In genomic region chr2:145903061-145903901, GRCm38 (mm10) we compare ENCODE assay signal across 8 mouse cellular contexts. TPM values are rescaled to one million over a fixed set of nuclear protein-coding genes. Genes with fewer than 3 reads are reported as not detected.
DNase-seq lines count a peak whose midpoint lies in the region; ATAC-seq and TF ChIP-seq lines count a peak whose summit lies in the region.

No protein-coding gene starts in this region.

- peak; percentile 93 for ATAC-seq in heart, embryonic 15.5 days (replicated peaks; ENCODE audit: insufficient number of reproducible peaks, insufficient read depth, low FRiP score, low read depth)
- ATAC-seq in liver, embryonic 13.5 days (ENCODE audit: low read depth) = peak; percentile 95
- ATAC-seq in stomach, embryonic 14.5 days (ENCODE audit: insufficient number of reproducible peaks, insufficient read depth, low FRiP score, low read depth) = peak; percentile 96

- peak; percentile 88 for TF ChIP-seq POLR2A in CH12.LX (IDR thresholded peaks at IDR 0.05; ENCODE audit: low read depth, low read length)

- peak overlapping the region; percentile 85 to 97 (median 94) for H3K4me3 ChIP-seq in CH12.LX (replicated peaks in 1 of 3; ENCODE audit: low read depth in 2 of 3, low read length in 2 of 3, poor library complexity in 1 of 3)
- H3K4me3 ChIP-seq in forebrain, embryonic 10.5 days = peak overlapping the region; percentile 79
- peak overlapping the region; percentile 91 for H3K4me3 ChIP-seq in heart, embryonic 15.5 days
- H3K4me3 ChIP-seq in liver, embryonic 13.5 days (replicated peaks) = peak overlapping the region; percentile 96
- peak overlapping the region; percentile 94 for H3K4me3 ChIP-seq in stomach, embryonic 14.5 days (ENCODE audit: low read depth, low read length)

- peaks cover 8 to 19% of the 10 kb centered on the region in 2 experiments for H3K36me3 ChIP-seq in CH12.LX (replicated peaks in 1 of 2; ENCODE audit: control insufficient read depth in 1 of 2, insufficient read depth in 1 of 2, low read length in 1 of 2)
- peaks cover 23% of the 10 kb centered on the region for H3K36me3 ChIP-seq in forebrain, embryonic 10.5 days (replicated peaks)
- no peaks in the 10 kb centered on the region for H3K36me3 ChIP-seq in heart, embryonic 15.5 days
- peaks cover 7% of the 10 kb centered on the region; the same call in 1 of the 2 replicates for H3K36me3 ChIP-seq in liver, embryonic 13.5 days
- no peaks in the 10 kb centered on the region; the same call in 1 of the 2 replicates for H3K36me3 ChIP-seq in stomach, embryonic 14.5 days (ENCODE audit: control insufficient read depth, insufficient read depth, low read length)

- TF ChIP-seq EP300 in CH12.LX (IDR thresholded peaks at IDR 0.05; ENCODE audit: low read length) = no peak

- dilution Hi-C loops in CH12.LX (cut with MboI; ENCODE audit: extremely low pct_ligation_motif_present, extremely low pct_unique_long_range_greater_than_20kb, low sequenced_read_pairs) = no loop called here

- H3K79me2 ChIP-seq in CH12.LX (replicated peaks; ENCODE audit: control insufficient read depth, extremely low read depth, insufficient read depth, poor library complexity, severe bottlenecking) = peaks cover 52% of the 10 kb centered on the region

- no peaks in the 10 kb centered on the region for H3K27me3 ChIP-seq in CH12.LX (replicated peaks)
- no peaks in the 10 kb centered on the region for H3K27me3 ChIP-seq in forebrain, embryonic 10.5 days (ENCODE audit: poor library complexity, severe bottlenecking)
- no peaks in the 10 kb centered on the region for H3K27me3 ChIP-seq in heart, embryonic 15.5 days
- H3K27me3 ChIP-seq in liver, embryonic 13.5 days = no peaks in the 10 kb centered on the region
- no peaks in the 10 kb centered on the region for H3K27me3 ChIP-seq in stomach, embryonic 14.5 days (ENCODE audit: control insufficient read depth, insufficient read depth, low read length)

- H3K27ac ChIP-seq in CH12.LX (ENCODE audit: insufficient read depth, low read depth) = peak overlapping the region; percentile 60
- H3K27ac ChIP-seq in forebrain, embryonic 10.5 days = peak overlapping the region; percentile 93
- peak overlapping the region; percentile 93 for H3K27ac ChIP-seq in heart, embryonic 15.5 days
- peak overlapping the region; percentile 80 for H3K27ac ChIP-seq in liver, embryonic 13.5 days
- peak overlapping the region; percentile 84 for H3K27ac ChIP-seq in stomach, embryonic 14.5 days (ENCODE audit: low read length)

- peak; percentile 34 for TF ChIP-seq RAD21 in CH12.LX (IDR thresholded peaks at IDR 0.05; ENCODE audit: low read depth, low read length)

- peak; percentile 90 for DNase-seq in CH12.LX (ENCODE audit: extremely low read depth)
- peak; percentile 79 for DNase-seq in c-Kit-positive CD71-negative TER-119-negative erythroid progenitor cells, embryonic 14.5 days (ENCODE audit: low read depth)
- DNase-seq in forebrain, embryonic 10.5 days (ENCODE audit: extremely low spot score, low spot score) = peak; percentile 91
- peak; percentile 94 for DNase-seq in kidney, postnatal 14 days
- DNase-seq in liver, embryonic 13.5 days = peak; percentile 77
- DNase-seq in natural killer cell, adult 2 months (ENCODE audit: low spot score in 2 of 2) = peak; percentile 80 to 85

- WGBS in forebrain, embryonic 10.5 days = under 1% methylated on average over 68 of the region's 68 CpGs
- WGBS in heart, embryonic 15.5 days = under 1% methylated on average over 68 of the region's 68 CpGs
- under 1% methylated on average over 68 of the region's 68 CpGs for WGBS in liver, embryonic 13.5 days (ENCODE audit: insufficient replicate concordance)
- under 1% methylated on average over 68 of the region's 68 CpGs for WGBS in stomach, embryonic 14.5 days

- peak overlapping the region; percentile 84 for H3K4me2 ChIP-seq in CH12.LX (ENCODE audit: insufficient read depth, low read depth, poor library complexity, severe bottlenecking)
- peak overlapping the region; percentile 63 for H3K4me2 ChIP-seq in heart, embryonic 15.5 days
- peak overlapping the region; percentile 73 for H3K4me2 ChIP-seq in liver, embryonic 13.5 days
- peak overlapping the region; percentile 42 for H3K4me2 ChIP-seq in stomach, embryonic 14.5 days (replicated peaks; ENCODE audit: low read depth, low read length)

- H3K9ac ChIP-seq in CH12.LX (ENCODE audit: insufficient read depth, low read depth) = peak overlapping the region; percentile 84
- peak overlapping the region; percentile 95 for H3K9ac ChIP-seq in heart, embryonic 15.5 days
- H3K9ac ChIP-seq in liver, embryonic 13.5 days = peak overlapping the region; percentile 90
- H3K9ac ChIP-seq in stomach, embryonic 14.5 days (replicated peaks; ENCODE audit: low read depth, low read length) = peak overlapping the region; percentile 96

- in situ Hi-C loops in CH12.LX (cut with MboI; ENCODE audit: low pct_ligation_motif_present, low pct_unique_long_range_greater_than_20kb, low sequenced_read_pairs) = no loop called here

- peak in 1 of 2 experiments; percentile 67; a peak in 2 of 4 replicates for TF ChIP-seq CTCF in CH12.LX (conservative IDR thresholded peaks at IDR 0.05 in 1 of 2, IDR thresholded peaks at IDR 0.05 in 1 of 2; ENCODE audit: low read depth in 2 of 2, low read length in 2 of 2)

- H3K9me3 ChIP-seq in CH12.LX (replicated peaks; ENCODE audit: low read length) = no peaks in the 10 kb centered on the region
- no peaks in the 10 kb centered on the region for H3K9me3 ChIP-seq in forebrain, embryonic 10.5 days
- H3K9me3 ChIP-seq in heart, embryonic 15.5 days (replicated peaks) = no peaks in the 10 kb centered on the region
- no peaks in the 10 kb centered on the region for H3K9me3 ChIP-seq in liver, embryonic 13.5 days (replicated peaks)
- H3K9me3 ChIP-seq in stomach, embryonic 14.5 days (ENCODE audit: control insufficient read depth, low read depth, low read length) = no peaks in the 10 kb centered on the region

- peaks cover 7 to 52% of the 10 kb centered on the region in 2 experiments for H3K4me1 ChIP-seq in CH12.LX (ENCODE audit: control insufficient read depth in 1 of 2, insufficient read depth in 2 of 2)
- peaks cover 25% of the 10 kb centered on the region for H3K4me1 ChIP-seq in forebrain, embryonic 10.5 days
- H3K4me1 ChIP-seq in heart, embryonic 15.5 days (replicated peaks) = peaks cover 22% of the 10 kb centered on the region
- peaks cover 25% of the 10 kb centered on the region for H3K4me1 ChIP-seq in liver, embryonic 13.5 days (replicated peaks)
- peaks cover 12% of the 10 kb centered on the region; the same call in 1 of the 2 replicates for H3K4me1 ChIP-seq in stomach, embryonic 14.5 days (ENCODE audit: control insufficient read depth, insufficient read depth, low read length)

TF ChIP-seq in CH12.LX, 34 proteins besides CTCF, POLR2A, EP300 and RAD21 (continues in another document):
- TF ChIP-seq ZMIZ1 (IDR thresholded peaks at IDR 0.05; ENCODE audit: low read depth, low read length) (peak; percentile 65; the same call in 1 of the 2 replicates), GABPA (IDR thresholded peaks at IDR 0.05; ENCODE audit: insufficient replicate concordance, low read depth, low read length) (no peak; the same call in 1 of the 2 replicates), ELF1 (IDR thresholded peaks at IDR 0.05; ENCODE audit: low read depth, low read length) (peak; percentile 81), BHLHE40 (IDR thresholded peaks at IDR 0.05; ENCODE audit: low read depth, low read length) (no peak), PAX5 (IDR thresholded peaks at IDR 0.05; ENCODE audit: low read length) (no peak), ZC3H11A (IDR thresholded peaks at IDR 0.05; ENCODE audit: low read depth, low read length) (no peak), MYC (IDR thresholded peaks at IDR 0.05; ENCODE audit: low read depth, low read length) (peak; percentile 69; the same call in 1 of the 2 replicates), JUN (IDR thresholded peaks at IDR 0.05; ENCODE audit: insufficient read depth, low read depth, low read length) (no peak), SIN3A (IDR thresholded peaks at IDR 0.05; ENCODE audit: low read length) (peak; percentile 96), TBP (conservative IDR thresholded peaks at IDR 0.05; ENCODE audit: low read depth, low read length) (peak; percentile 53; the same call in 1 of the 2 replicates), HCFC1 (IDR thresholded peaks at IDR 0.05; ENCODE audit: low read depth, low read length) (peak; percentile 92), NELFE (IDR thresholded peaks at IDR 0.05; ENCODE audit: low read depth, low read length) (peak; percentile 72), ZKSCAN1 (IDR thresholded peaks at IDR 0.05; ENCODE audit: borderline replicate concordance, low read depth, low read length) (no peak), MEF2A (IDR thresholded peaks at IDR 0.05; ENCODE audit: borderline replicate concordance, low read depth, low read length) (peak; percentile 66; the same call in 1 of the 2 replicates)

RNA-seq across cellular contexts. Expression of gene Naa20, which starts 1.4 kb away (rescaled TPM):
- total RNA-seq in CH12.LX (2012; rRNA removed) (79.8 and 102 TPM in 2 replicates), CH12.LX (2014; rRNA removed) (264 and 327 TPM in 2 replicates)
- 121 and 136 TPM in 2 replicates for polyA plus RNA-seq in CH12.LX (2012; ENCODE audit: insufficient read length, low read depth)
- polyA plus RNA-seq in forebrain, embryonic 10.5 days (2016; fragmentation: Nextera tagmentation; extraction: Ambion mirVana) = 155 and 167 TPM in 2 replicates
- 163 and 180 TPM in 2 replicates for polyA plus RNA-seq in heart, embryonic 15.5 days (2015; fragmentation: Nextera tagmentation; extraction: Ambion mirVana)
- polyA plus RNA-seq in liver, embryonic 13.5 days (2015; fragmentation: Nextera tagmentation; extraction: Ambion mirVana) = 76.7 and 82.1 TPM in 2 replicates
- 178 and 195 TPM in 2 replicates for polyA plus RNA-seq in stomach, embryonic 14.5 days (2014; fragmentation: Nextera tagmentation; extraction: Ambion mirVana)

RNA-seq across cellular contexts. Expression of gene Cfap61, which starts 31.3 kb away (rescaled TPM):
- not detected in 2 replicates for total RNA-seq in CH12.LX (2012; rRNA removed)
- total RNA-seq in CH12.LX (2014; rRNA removed) = 0.41 TPM in 1 of 2 replicates, not detected in the other
- polyA plus RNA-seq in CH12.LX (2012; ENCODE audit: insufficient read length, low read depth) = 0.34 and 0.70 TPM in 2 replicates
- polyA plus RNA-seq in forebrain, embryonic 10.5 days (2016; fragmentation: Nextera tagmentation; extraction: Ambion mirVana) = 0.62 and 0.78 TPM in 2 replicates
- 0.28 and 1.8 TPM in 2 replicates for polyA plus RNA-seq in heart, embryonic 15.5 days (2015; fragmentation: Nextera tagmentation; extraction: Ambion mirVana)
- 0.10 and 0.17 TPM in 2 replicates for polyA plus RNA-seq in liver, embryonic 13.5 days (2015; fragmentation: Nextera tagmentation; extraction: Ambion mirVana)
- not detected in 2 replicates for polyA plus RNA-seq in stomach, embryonic 14.5 days (2014; fragmentation: Nextera tagmentation; extraction: Ambion mirVana)

RNA-seq across cellular contexts. Expression of gene Crnkl1, which starts 31.5 kb away (rescaled TPM):
- total RNA-seq in CH12.LX (2012; rRNA removed) (18.8 and 22.1 TPM in 2 replicates), CH12.LX (2014; rRNA removed) (31.6 and 33.5 TPM in 2 replicates)
- 30.4 and 30.7 TPM in 2 replicates for polyA plus RNA-seq in CH12.LX (2012; ENCODE audit: insufficient read length, low read depth)
- polyA plus RNA-seq in forebrain, embryonic 10.5 days (2016; fragmentation: Nextera tagmentation; extraction: Ambion mirVana) = 38.2 and 41.6 TPM in 2 replicates
- 14.7 and 15.4 TPM in 2 replicates for polyA plus RNA-seq in heart, embryonic 15.5 days (2015; fragmentation: Nextera tagmentation; extraction: Ambion mirVana)
- polyA plus RNA-seq in liver, embryonic 13.5 days (2015; fragmentation: Nextera tagmentation; extraction: Ambion mirVana) = 21.4 and 25.4 TPM in 2 replicates
- polyA plus RNA-seq in stomach, embryonic 14.5 days (2014; fragmentation: Nextera tagmentation; extraction: Ambion mirVana) = 24.6 and 28.7 TPM in 2 replicates

Comparison
In these comparisons a context has a peak if more than half of its experiments do, and no peak if none do; other contexts are left out.
1. Peak in every context shown above with its lines: DNase-seq, ATAC-seq, H3K4me3 ChIP-seq and H3K27ac ChIP-seq.